Mouse (Mus musculus): ENCODE data around the gene Card6. TPM values are rescaled to one million over a fixed set of nuclear protein-coding genes. Genes with fewer than 3 reads are reported as not detected.

The Card6 gene
- 78.1 TPM for polyA plus RNA-seq (2017; shearing (Covaris generic))

GRCm38 (mm10) chr15:5107686-5108654 lies at the start of gene Card6:
TSS of gene Card6 (minus strand) at chr15:5108539.

GRCm38 (mm10) chr15:5143361-5144020 lies 35.2 kb upstream of the Card6 start, which contains the start of gene Prkaa1:
TSS of gene Prkaa1 (plus strand) at chr15:5143861.

GRCm38 (mm10) chr15:5116270-5117030 lies 8.1 kb upstream of the Card6 start, which contains the start of gene Rpl37:
TSS of gene Rpl37 (plus strand) at chr15:5116645.

GRCm38 (mm10) chr15:5063635-5064034 lies 44.7 kb downstream of the Card6 start, which contains the start of gene C7:
TSS of gene C7 (minus strand) at chr15:5063740.

Other genes starting within 250 kb of the Card6 start
- not detected for gene Mroh2b, start 209.8 kb downstream of the Card6 start, polyA plus RNA-seq (2017; shearing (Covaris generic))
- gene C7, start 44.8 kb downstream of the Card6 start, polyA plus RNA-seq (2017; shearing (Covaris generic)), result not detected
- 1,079 TPM for gene Rpl37, start 8.1 kb upstream of the Card6 start, polyA plus RNA-seq (2017; shearing (Covaris generic))
- gene Prkaa1, start 35.3 kb upstream of the Card6 start, polyA plus RNA-seq (2017; shearing (Covaris generic)), result 29.8 TPM
- 30.5 TPM for gene Ttc33, start 77.0 kb upstream of the Card6 start, polyA plus RNA-seq (2017; shearing (Covaris generic))
- gene Ptger4, start 135.6 kb upstream of the Card6 start, polyA plus RNA-seq (2017; shearing (Covaris generic)), result 44.5 TPM

All from naive thymus-derived CD4-positive, alpha-beta T cell, adult 5 months (primary cell).